Mouse (Mus musculus) cerebellum, adult 2 months (tissue): ENCODE measurements around the gene Rrm1.

Source experiments
- CTCF ChIP-seq: fragments of 200-500 bp; IDR thresholded peaks from 2 replicates; pipeline ENCODE4 v1.5.1; 2011; ENCODE audit warnings: low read depth, mild to moderate bottlenecking, control low read depth, low read length, moderate library complexity, borderline replicate concordance; ENCODE audit not compliant: insufficient read depth
- POLR2A ChIP-seq: fragments of 200-500 bp; IDR thresholded peaks from 2 replicates; pipeline ENCODE4 v1.6.1; 2011; ENCODE audit warnings: low read length, control low read depth, borderline replicate concordance; ENCODE audit not compliant: insufficient read depth

- TF ChIP-seq CTCF, result no peak
- no peak for TF ChIP-seq POLR2A
These were observed 70.4 kb downstream of the Rrm1 start for GRCm38 (mm10) chr7:102511927-102512326.
